8 mouse cellular contexts compared by ENCODE assay signal in genomic region chr8:110629245-110630063, GRCm38 (mm10). TPM values are rescaled to one million over a fixed set of nuclear protein-coding genes. Genes with fewer than 3 reads are reported as not detected.
DNase-seq lines count a peak whose midpoint lies in the region; ATAC-seq and TF ChIP-seq lines count a peak whose summit lies in the region.

No protein-coding gene starts in this region.

- no peak for ATAC-seq in kidney, postnatal 0 days (replicated peaks; ENCODE audit: low FRiP score, low read depth)

- no peak overlapping the region for H3K4me3 ChIP-seq in cortical plate, adult 2 months (ENCODE audit: insufficient read depth, low read length)
- no peak overlapping the region for H3K4me3 ChIP-seq in kidney, postnatal 0 days (replicated peaks; ENCODE audit: low read depth, low read length)

- H3K4me2 ChIP-seq in kidney, postnatal 0 days (ENCODE audit: low read length) = no peak overlapping the region

- H3K27me3 ChIP-seq in kidney, postnatal 0 days (ENCODE audit: insufficient read depth, low read length) = no peaks in the 10 kb centered on the region
- H3K27me3 ChIP-seq in splenic B cell, adult 2 months (ENCODE audit: control insufficient read depth, insufficient read depth, low read length, poor library complexity, severe bottlenecking) = no peaks in the 10 kb centered on the region

- H3K4me1 ChIP-seq in cortical plate, adult 2 months (ENCODE audit: control insufficient read depth, insufficient read depth, low read length) = peaks cover 5% of the 10 kb centered on the region
- no peaks in the 10 kb centered on the region for H3K4me1 ChIP-seq in kidney, postnatal 0 days (replicated peaks; ENCODE audit: insufficient read depth, low read length)

- peak; percentile 50 for TF ChIP-seq CTCF in cortical plate, adult 2 months (IDR thresholded peaks at IDR 0.05; ENCODE audit: extremely low read depth, insufficient read depth, low read length)
- TF ChIP-seq CTCF in kidney, postnatal 0 days (IDR thresholded peaks at IDR 0.05; ENCODE audit: low read depth) = peak; percentile 68

- TF ChIP-seq POLR2A in cortical plate, adult 2 months (IDR thresholded peaks at IDR 0.05; ENCODE audit: extremely low read depth, insufficient read depth, low read length) = no peak

- H3K9ac ChIP-seq in kidney, postnatal 0 days (ENCODE audit: low read depth, low read length) = no peak overlapping the region

- 56% methylated on average over 9 of the region's 9 CpGs for WGBS in kidney, postnatal 0 days

- peaks cover 23% of the 10 kb centered on the region; the same call in 1 of the 2 replicates for H3K36me3 ChIP-seq in kidney, postnatal 0 days (ENCODE audit: insufficient read depth, low read length)
- H3K36me3 ChIP-seq in splenic B cell, adult 2 months (ENCODE audit: control insufficient read depth, insufficient read depth, low read length, poor library complexity, severe bottlenecking) = peaks cover 6% of the 10 kb centered on the region; the same call in 1 of the 2 replicates

- DNase-seq in gastrocnemius, adult 18-20 months (ENCODE audit: low spot score) = peak; percentile 60
- no peak for DNase-seq in gastrocnemius, postnatal 25 days
- peak; percentile 93 for DNase-seq in 3T3-L1 (ENCODE audit: low read depth, low spot score)
- peak; percentile 62 to 93 for DNase-seq in adrenal gland, adult (ENCODE audit: inconsistent age in 2 of 2, low spot score in 1 of 2)
- DNase-seq in kidney, postnatal 0 days (ENCODE audit: low spot score) = peak; percentile 67
- DNase-seq in lung, postnatal 10 days = peak; percentile 73
- DNase-seq in splenic B cell, adult 2 months (ENCODE audit: low read depth, low spot score) = peak; percentile 59

- H3K27ac ChIP-seq in cortical plate, adult 2 months (ENCODE audit: insufficient read depth, low read length) = no peak overlapping the region
- H3K27ac ChIP-seq in kidney, postnatal 0 days = no peak overlapping the region

- H3K9me3 ChIP-seq in kidney, postnatal 0 days (replicated peaks; ENCODE audit: low read length) = no peaks in the 10 kb centered on the region

RNA-seq across cellular contexts. Expression of gene Vac14, which starts 11.1 kb away (rescaled TPM):
- total RNA-seq in gastrocnemius, adult 18-20 months (2021) = 10 to 100 TPM; 19.7 to 20.7 TPM
- total RNA-seq in gastrocnemius, postnatal 25 days (2021) = 10 to 100 TPM; 15.4 to 16.2 TPM
- polyA plus RNA-seq in cortical plate, adult 2 months (2012; rRNA removed) = 23.2 and 24.3 TPM in 2 replicates
- polyA plus RNA-seq in kidney, postnatal 0 days (2015; fragmentation: Nextera tagmentation; extraction: Ambion mirVana) = 14.9 and 16.1 TPM in 2 replicates
